Comparison of ENCODE assay signal across 13 mouse cellular contexts in genomic region chr2:75637361-75637760, GRCm38 (mm10). TPM values are rescaled to one million over a fixed set of nuclear protein-coding genes. Genes with fewer than 3 reads are reported as not detected.
DNase-seq lines count a peak whose midpoint lies in the region; ATAC-seq and TF ChIP-seq lines count a peak whose summit lies in the region.
"Had no signal": no experiment of that assay in that cellular context is flagged by ENCODE, and none has a peak within 500 bp of the region (broad histone marks: within the 10 kb centered on the region; RNA-seq: fewer than 3 reads in every experiment).

No protein-coding gene starts in this region.

- TF ChIP-seq CTCF in liver, adult 2 months (IDR thresholded peaks at IDR 0.05; ENCODE audit: low read depth, low read length): no peak

- no peaks in the 10 kb centered on the region for H3K79me2 ChIP-seq in liver, adult 2 months (ENCODE audit: control insufficient read depth, insufficient read depth, low read length)

- no peak for TF ChIP-seq POLR2A in liver, adult 2 months (IDR thresholded peaks at IDR 0.05; ENCODE audit: extremely low read depth, insufficient read depth, low read length)

- H3K27me3 ChIP-seq in liver, adult 2 months (ENCODE audit: control insufficient read depth, insufficient read depth, low read length): no peaks in the 10 kb centered on the region
- H3K27me3 ChIP-seq in liver, embryonic 12.5 days (replicated peaks): 0 out of 2 replicates have a peak, but pooled peaks cover 3% of the 10 kb centered on the region
- no peaks in the 10 kb centered on the region for H3K27me3 ChIP-seq in lung, embryonic 16.5 days (ENCODE audit: control insufficient read depth, insufficient read depth, low read depth, low read length)
- H3K27me3 ChIP-seq: CH12.LX; embryonic facial prominence, embryonic 12.5 days; forebrain, embryonic 15.5 days; hindbrain, embryonic 12.5 days had no signal

- no peak for ATAC-seq in liver, embryonic 12.5 days
- ATAC-seq in lung, embryonic 16.5 days (ENCODE audit: low read depth): no peak
- ATAC-seq: forebrain, embryonic 15.5 days had no signal

- no peaks in the 10 kb centered on the region for H3K9me3 ChIP-seq in liver, embryonic 12.5 days (replicated peaks)
- no peaks in the 10 kb centered on the region for H3K9me3 ChIP-seq in lung, embryonic 16.5 days (ENCODE audit: control insufficient read depth, low read length)
- H3K9me3 ChIP-seq: embryonic facial prominence, embryonic 12.5 days; forebrain, embryonic 15.5 days; heart, embryonic 10.5 days; hindbrain, embryonic 12.5 days had no signal

- H3K4me2 ChIP-seq in liver, embryonic 12.5 days: no peak overlapping the region
- H3K4me2 ChIP-seq in lung, embryonic 16.5 days (ENCODE audit: low read depth, low read length): no peak overlapping the region
- H3K4me2 ChIP-seq: embryonic facial prominence, embryonic 12.5 days; forebrain, embryonic 15.5 days; hindbrain, embryonic 12.5 days had no signal

- no peak overlapping the region for H3K9ac ChIP-seq in liver, adult 2 months (ENCODE audit: low read depth, low read length)
- H3K9ac ChIP-seq in liver, embryonic 12.5 days: no peak overlapping the region
- H3K9ac ChIP-seq in lung, embryonic 16.5 days (ENCODE audit: low read length): no peak overlapping the region
- H3K9ac ChIP-seq: embryonic facial prominence, embryonic 12.5 days; forebrain, embryonic 15.5 days; hindbrain, embryonic 12.5 days had no signal

- H3K4me3 ChIP-seq in liver, adult 2 months (ENCODE audit: insufficient read depth, low read depth, low read length): no peak overlapping the region
- no peak overlapping the region for H3K4me3 ChIP-seq in liver, embryonic 12.5 days
- no peak overlapping the region for H3K4me3 ChIP-seq in lung, embryonic 16.5 days (ENCODE audit: low read length)
- H3K4me3 ChIP-seq: embryonic facial prominence, embryonic 12.5 days; forebrain, embryonic 15.5 days; heart, embryonic 10.5 days; hindbrain, embryonic 12.5 days had no signal

- H3K36me3 ChIP-seq in liver, adult 2 months (ENCODE audit: control insufficient read depth, insufficient read depth, low read length): no peaks in the 10 kb centered on the region
- H3K36me3 ChIP-seq in liver, embryonic 12.5 days: no peaks in the 10 kb centered on the region
- H3K36me3 ChIP-seq in lung, embryonic 16.5 days (ENCODE audit: control insufficient read depth, insufficient read depth, low read length): no peaks in the 10 kb centered on the region
- H3K36me3 ChIP-seq: embryonic facial prominence, embryonic 12.5 days; forebrain, embryonic 15.5 days; heart, embryonic 10.5 days; hindbrain, embryonic 12.5 days had no signal

- DNase-seq in liver, adult 2 months (ENCODE audit: extremely low read depth, low read depth, low spot score): peak; percentile 78
- DNase-seq in lung, postnatal 25 days (ENCODE audit: low spot score): no peak
- DNase-seq in induced T-regulatory cell, adult 2 months (ENCODE audit: low read depth): peak; percentile 49
- DNase-seq in cerebellum, adult 18-20 months: no peak
- DNase-seq: cerebellum, adult 11 months; cerebellum, adult 9-10 months had no signal

- H3K4me1 ChIP-seq in liver, adult 2 months (ENCODE audit: control insufficient read depth, insufficient read depth, low read length): peaks cover 14% of the 10 kb centered on the region
- H3K4me1 ChIP-seq in liver, embryonic 12.5 days: peaks cover 17% of the 10 kb centered on the region
- peaks cover 8% of the 10 kb centered on the region; the same call in 1 of the 2 replicates for H3K4me1 ChIP-seq in lung, embryonic 16.5 days (replicated peaks; ENCODE audit: control insufficient read depth, insufficient read depth, low read length)
- H3K4me1 ChIP-seq: forebrain, embryonic 15.5 days; hindbrain, embryonic 12.5 days had no signal

- peak overlapping the region; percentile 66 for H3K27ac ChIP-seq in liver, adult 2 months (replicated peaks; ENCODE audit: insufficient read depth, low read depth, low read length)
- H3K27ac ChIP-seq in liver, embryonic 12.5 days: no peak overlapping the region
- 0 out of 2 replicates have a peak overlapping the region, but pooled peaks have one; percentile 52 for H3K27ac ChIP-seq in lung, embryonic 16.5 days (ENCODE audit: low read length)
- H3K27ac ChIP-seq: embryonic facial prominence, embryonic 12.5 days; forebrain, embryonic 15.5 days; heart, embryonic 10.5 days; hindbrain, embryonic 12.5 days had no signal

RNA-seq across cellular contexts. Expression of gene Hnrnpa3, which starts 21.7 kb away (rescaled TPM):
- total RNA-seq in liver, adult 2 months (2014; rRNA removed): 44.2 and 45.5 TPM in 2 replicates
- 13.9 and 14.1 TPM in 2 replicates for polyA plus RNA-seq in liver, adult 2 months (2012; rRNA removed)
- polyA plus RNA-seq in liver, embryonic 12.5 days (2016; fragmentation: Nextera tagmentation; extraction: Ambion mirVana): 199 and 204 TPM in 2 replicates
- polyA plus RNA-seq in lung, embryonic 16.5 days (2015; fragmentation: Nextera tagmentation; extraction: Ambion mirVana): 298 and 346 TPM in 2 replicates

Comparison
In these comparisons a context has a peak if more than half of its experiments do, and no peak if none do; other contexts are left out.
1. RNA of gene Hnrnpa3, which starts 21.7 kb away (polyA plus RNA-seq): 298 to 346 TPM in lung, embryonic 16.5 days and 199 to 204 TPM in liver, embryonic 12.5 days; 13.9 to 14.1 TPM in liver, adult 2 months; every median in the first group is over 10 times any median in the second.
2. DNase-seq: peak in liver, adult 2 months (single experiment) and induced T-regulatory cell, adult 2 months (single experiment); none in lung, postnatal 25 days (single experiment) and cerebellum, adult 18-20 months (0 of 2).